Mouse (Mus musculus) cerebellum, adult 2 months (tissue): ENCODE data around the gene Pcbp1. TPM values are rescaled to one million over a fixed set of nuclear protein-coding genes. Genes with fewer than 3 reads are reported as not detected.
"Not testable (repeated sequence)": the region's sequence is repeated elsewhere in the genome, so short reads cannot be mapped to it uniquely, and the experiment has no call there.

Experiments used
- DNase-seq, 2 experiments: peaks; one replicate each; pipeline ENCODE4 v3.0.0; 2021
- H3K27ac ChIP-seq: fragments of 200-500 bp; 2 replicates; pipeline ENCODE4 v1.5.1; 2012; ENCODE audit warnings: low read length, control low read depth, inconsistent platforms; ENCODE audit not compliant: insufficient read depth
- H3K27me3 ChIP-seq: fragments of 200-500 bp; 2 replicates; pipeline ENCODE4 v1.6.1; 2012; ENCODE audit warnings: inconsistent platforms, mild to moderate bottlenecking, low read length, moderate library complexity; ENCODE audit not compliant: control insufficient read depth, insufficient read depth
- H3K4me1 ChIP-seq: fragments of 200-500 bp; 2 replicates; pipeline ENCODE4 v1.6.1; 2011; ENCODE audit warnings: low read length; ENCODE audit not compliant: control insufficient read depth, insufficient read depth
- H3K4me3 ChIP-seq: fragments of 200-500 bp; replicated peaks from 2 replicates; pipeline ENCODE3; 2011; ENCODE audit warnings: mild to moderate bottlenecking, low read depth, low read length, control low read depth; ENCODE audit not compliant: insufficient read depth
- CTCF ChIP-seq: fragments of 200-500 bp; IDR thresholded peaks from 2 replicates; pipeline ENCODE4 v1.5.1; 2011; ENCODE audit warnings: low read depth, mild to moderate bottlenecking, control low read depth, low read length, moderate library complexity, borderline replicate concordance; ENCODE audit not compliant: insufficient read depth
- POLR2A ChIP-seq: fragments of 200-500 bp; IDR thresholded peaks from 2 replicates; pipeline ENCODE4 v1.6.1; 2011; ENCODE audit warnings: low read length, control low read depth, borderline replicate concordance; ENCODE audit not compliant: insufficient read depth
- WGBS: fragments of 180-500 bp; shearing (Covaris S2); methylation state at CpG from one replicate; pipeline ENCODE4 v1.1.7; 2018; 5-methylcytosine and 5-hydroxymethylcytosine counted together
- polyA plus RNA-seq: library from polyadenylated mRNA; depleted of rRNA; stranded (reverse); fragments of >200 nt; gene quantifications from 2 replicates; pipeline ENCODE4 v1.2.3, GENCODE M21; 2012

Gene Pcbp1
- polyA plus RNA-seq, 1 experiment, result 179 TPM

DNA sequence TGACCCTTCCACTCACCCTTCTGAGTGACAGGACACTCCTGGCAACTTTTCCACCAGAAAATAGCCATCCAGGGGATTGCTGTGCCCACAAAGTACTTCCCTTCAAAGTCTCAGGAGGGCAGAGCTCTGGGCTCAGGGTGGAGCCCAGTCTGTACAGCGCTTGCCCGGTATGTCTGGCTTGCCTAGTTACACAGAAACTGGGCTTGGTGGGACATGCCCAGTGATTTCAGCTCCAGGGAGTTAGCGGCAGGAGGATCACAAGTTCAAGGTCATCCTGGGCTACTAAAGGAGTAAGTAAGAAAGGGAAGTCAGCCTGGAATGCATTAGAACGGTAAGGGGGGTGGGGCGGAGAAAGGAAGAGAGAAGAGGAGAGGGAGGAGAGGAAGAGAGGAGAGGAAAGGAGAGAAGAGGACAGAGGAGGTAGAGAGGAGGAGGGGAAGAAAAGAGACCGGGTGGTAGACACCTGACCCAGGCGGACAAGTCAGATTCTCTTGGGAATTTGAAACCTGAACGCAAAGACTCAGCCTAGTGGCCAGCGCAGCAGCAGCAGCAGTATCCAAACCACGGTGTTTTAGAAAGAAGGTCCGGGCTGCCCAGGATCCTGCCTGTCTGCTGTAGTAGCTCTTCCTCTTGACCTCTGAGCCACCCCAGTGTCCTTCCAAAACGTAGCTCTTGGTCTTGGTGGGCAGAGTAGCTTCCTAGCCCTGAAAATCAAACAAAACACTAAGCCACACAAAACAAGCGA lies 28.9 kb downstream of the Pcbp1 start:
- Histone ChIP-seq H3K27ac (peak overlapping the region; percentile 39; the same call in 1 of the 2 replicates), H3K4me1 (no peaks in the 10 kb centered on the region), H3K27me3 (no peaks in the 10 kb centered on the region), H3K4me3 (peak overlapping the region; percentile 30)
- WGBS, result 40% methylated on average over 13 of the region's 13 CpGs
- DNase-seq, result no peak
- TF ChIP-seq CTCF, result no peak
- no peak for TF ChIP-seq POLR2A

GRCm38 (mm10) chr6:86496585-86496984 lies 29.5 kb downstream of the Pcbp1 start:
- peak overlapping the region; percentile 39; the same call in 1 of the 2 replicates for H3K27ac ChIP-seq
- no peak for DNase-seq
- 74% methylated on average over 5 of the region's 5 CpGs for WGBS
- no peak overlapping the region for H3K4me3 ChIP-seq
- no peaks in the 10 kb centered on the region for H3K27me3 ChIP-seq
- no peak for TF ChIP-seq POLR2A
- TF ChIP-seq CTCF, result no peak
- H3K4me1 ChIP-seq, result no peaks in the 10 kb centered on the region

DNA sequence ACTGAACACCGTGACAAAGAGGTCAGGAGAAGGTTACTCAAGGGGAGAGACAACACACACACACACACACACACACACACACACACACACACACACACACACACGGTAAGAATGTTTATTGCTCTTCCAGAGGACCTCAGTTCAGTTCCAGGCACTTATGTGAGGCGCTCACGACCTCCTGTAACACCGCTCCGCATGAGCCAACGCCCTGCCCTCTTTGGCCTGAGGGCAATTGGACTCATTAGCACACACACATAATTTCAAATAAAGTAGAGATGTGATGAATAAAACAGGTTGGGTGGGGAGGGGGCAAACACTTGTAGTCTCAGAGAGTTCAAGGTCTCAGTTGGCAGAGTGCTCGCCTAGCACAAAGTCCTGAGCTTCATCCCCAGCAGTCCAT lies 30.0 kb downstream of the Pcbp1 start:
- no peak for DNase-seq
- no peak for TF ChIP-seq CTCF
- no peak for TF ChIP-seq POLR2A
- Histone ChIP-seq H3K27me3 (no peaks in the 10 kb centered on the region), H3K27ac (no peak overlapping the region), H3K4me1 (no peaks in the 10 kb centered on the region), H3K4me3 (no peak overlapping the region)
- WGBS, result 87% methylated on average over 8 of the region's 8 CpGs

DNA sequence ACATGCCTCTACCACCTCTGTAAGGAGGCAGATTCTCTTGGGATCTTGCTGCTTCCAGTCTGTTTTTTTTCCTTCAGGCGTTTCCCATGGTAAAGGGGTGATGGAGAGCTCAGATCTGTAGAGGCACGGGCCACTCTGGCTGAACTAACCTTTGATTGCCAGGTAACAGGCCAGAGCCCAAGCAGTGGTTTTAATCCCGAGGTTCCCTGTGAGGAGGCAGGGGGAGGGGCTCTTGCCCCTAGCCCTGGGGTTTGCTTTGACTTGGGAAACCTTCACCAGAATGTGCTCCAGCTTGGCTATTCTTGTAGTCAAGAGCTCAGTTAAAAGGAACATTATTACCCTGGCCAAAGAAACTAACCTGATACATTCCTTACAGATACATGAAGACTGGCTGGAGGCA lies 30.5 kb downstream of the Pcbp1 start:
- no peak overlapping the region for H3K27ac ChIP-seq
- no peaks in the 10 kb centered on the region for H3K4me1 ChIP-seq
- DNase-seq, result no peak
- no peak for TF ChIP-seq POLR2A
- TF ChIP-seq CTCF, result no peak
- no peak overlapping the region for H3K4me3 ChIP-seq
- WGBS, result 60% methylated on average over 3 of the region's 3 CpGs
- H3K27me3 ChIP-seq, result no peaks in the 10 kb centered on the region

GRCm38 (mm10) chr6:86494767-86495166 lies 31.4 kb downstream of the Pcbp1 start:
- H3K27me3 ChIP-seq, result no peaks in the 10 kb centered on the region
- TF ChIP-seq POLR2A (no peak), CTCF (no peak)
- 93% methylated on average over 7 of the region's 7 CpGs for WGBS
- no peak overlapping the region for H3K27ac ChIP-seq
- DNase-seq, result no peak
- no peaks in the 10 kb centered on the region for H3K4me1 ChIP-seq
- H3K4me3 ChIP-seq, result no peak overlapping the region

DNA sequence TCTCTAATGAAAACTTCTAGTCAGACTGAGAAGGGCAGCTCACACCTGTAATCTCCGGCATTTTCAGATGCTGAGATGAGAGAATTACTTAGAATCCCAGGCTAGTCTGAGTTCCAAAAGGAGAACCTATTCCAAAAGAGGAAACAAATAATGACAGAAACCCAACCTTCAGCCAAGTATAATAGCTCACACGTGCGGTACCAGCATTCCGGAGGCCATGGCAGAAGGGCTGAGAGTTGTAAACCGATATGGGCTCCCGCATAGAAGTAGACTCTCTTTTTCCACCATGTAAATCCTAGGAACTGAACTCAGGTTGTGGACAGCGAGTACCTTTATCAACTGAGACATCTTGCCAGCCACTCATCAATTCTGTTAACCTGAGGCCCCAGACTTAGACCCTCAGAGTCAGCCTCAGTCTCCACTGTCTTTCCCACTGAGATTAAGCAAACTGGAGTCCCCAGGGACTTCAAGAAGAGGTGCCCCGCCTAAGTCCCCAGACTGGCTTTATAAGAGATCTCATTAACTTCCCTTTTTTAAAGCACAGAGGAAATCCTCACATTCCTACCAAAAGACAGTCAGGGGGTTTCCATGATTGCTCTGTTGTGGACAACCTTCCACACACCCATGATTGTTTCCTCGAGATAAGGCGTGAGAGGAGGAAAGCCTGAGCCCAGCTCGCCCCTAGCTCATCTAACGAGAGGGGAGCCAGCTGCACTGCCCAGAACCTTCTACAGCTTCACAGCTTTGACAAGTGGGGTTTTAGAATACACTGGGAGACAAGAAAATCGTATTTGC lies 32.5 kb downstream of the Pcbp1 start:
- no peak overlapping the region for H3K27ac ChIP-seq
- no peaks in the 10 kb centered on the region for H3K27me3 ChIP-seq
- TF ChIP-seq CTCF (no peak), POLR2A (no peak)
- H3K4me1 ChIP-seq, result no peaks in the 10 kb centered on the region
- no peak for DNase-seq
- WGBS, result 73% methylated on average over 13 of the region's 13 CpGs
- no peak overlapping the region for H3K4me3 ChIP-seq

DNA sequence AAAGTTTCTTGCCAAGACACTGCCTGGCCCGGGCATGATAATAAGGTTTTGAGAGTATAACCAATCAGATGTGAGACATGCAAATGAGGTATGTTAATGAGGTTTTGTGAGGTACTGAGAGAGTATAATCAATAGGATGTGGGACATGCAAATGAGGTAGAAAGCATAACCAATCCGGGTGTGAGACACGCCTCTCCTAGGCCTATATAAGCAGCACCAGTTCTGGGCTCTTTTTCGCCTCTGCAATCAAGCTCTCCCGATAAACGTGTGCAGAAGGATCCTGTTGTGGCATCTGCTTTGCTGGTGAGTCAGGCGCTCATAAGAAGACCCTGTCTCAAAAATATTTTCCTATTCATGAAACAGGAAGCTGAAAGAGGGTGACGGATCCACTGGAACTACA lies 35.7 kb downstream of the Pcbp1 start:
- 76% methylated on average over 8 of the region's 8 CpGs for WGBS
- not testable (repeated sequence) for H3K27me3 ChIP-seq, DNase-seq, H3K27ac ChIP-seq, H3K4me3 ChIP-seq
- peaks cover 13% of the 10 kb centered on the region for H3K4me1 ChIP-seq

- 75% methylated on average over 2 of the region's 2 CpGs for WGBS
- no peak for DNase-seq
- no peak overlapping the region for H3K27ac ChIP-seq
Measured at GRCm38 (mm10) chr6:86489945-86490344, 36.2 kb downstream of the Pcbp1 start.

More at GRCm38 (mm10) chr6:86489945-86490344, 36.2 kb downstream of the Pcbp1 start:
- Histone ChIP-seq H3K4me1 (peaks cover 13% of the 10 kb centered on the region), H3K4me3 (no peak overlapping the region), H3K27me3 (no peaks in the 10 kb centered on the region)
- TF ChIP-seq POLR2A (no peak), CTCF (no peak)
